Mouse (Mus musculus): ENCODE results near the gene Aff3. TPM values are rescaled to one million over a fixed set of nuclear protein-coding genes. Genes with fewer than 3 reads are reported as not detected.

The Aff3 gene
- total RNA-seq, 1 experiment from 2014 or later: 189 TPM

DNA sequence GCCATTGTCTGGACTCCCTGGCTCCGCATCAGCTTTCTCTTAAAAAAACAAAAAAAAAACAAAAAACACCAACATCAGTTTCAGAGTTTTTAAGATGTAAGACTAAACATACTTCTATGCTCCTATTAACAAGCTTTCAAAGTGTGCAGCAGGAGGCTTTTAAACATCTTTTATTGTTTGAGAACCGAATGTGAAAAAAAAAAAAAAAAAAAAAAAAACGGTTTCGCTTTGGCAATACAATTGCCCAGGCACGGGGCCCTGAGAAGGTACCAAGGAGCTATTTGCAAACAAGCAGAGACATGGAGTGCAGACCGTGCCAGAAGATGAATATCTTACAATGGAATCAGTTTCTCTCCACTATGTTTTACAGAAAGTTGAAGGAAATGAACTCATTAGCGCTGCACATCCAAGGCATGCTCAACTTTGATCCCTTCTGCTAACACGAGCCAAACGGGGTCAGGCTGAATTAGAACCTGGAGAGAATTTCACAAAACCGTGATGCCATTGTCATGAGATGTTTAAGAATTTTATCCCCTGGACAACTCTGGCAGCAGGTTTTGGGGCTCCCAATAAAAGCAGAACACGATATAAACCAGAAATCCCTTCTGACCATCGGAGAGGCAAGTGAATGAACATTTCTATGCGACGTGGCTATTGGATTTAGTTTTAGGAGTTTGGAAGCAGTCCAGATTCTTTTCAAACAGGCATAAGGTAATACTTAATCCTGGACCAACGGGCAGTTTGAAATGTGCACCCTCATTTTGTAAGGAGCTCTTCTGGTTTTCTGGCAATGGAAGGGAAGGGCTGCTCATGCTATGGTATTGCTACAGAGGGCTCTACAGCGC lies 344.4 kb downstream of the Aff3 start:
- ATAC-seq (ENCODE audit: extremely low read depth, insufficient number of reproducible peaks, low FRiP score, poor library complexity, severe bottlenecking): no peak

DNA sequence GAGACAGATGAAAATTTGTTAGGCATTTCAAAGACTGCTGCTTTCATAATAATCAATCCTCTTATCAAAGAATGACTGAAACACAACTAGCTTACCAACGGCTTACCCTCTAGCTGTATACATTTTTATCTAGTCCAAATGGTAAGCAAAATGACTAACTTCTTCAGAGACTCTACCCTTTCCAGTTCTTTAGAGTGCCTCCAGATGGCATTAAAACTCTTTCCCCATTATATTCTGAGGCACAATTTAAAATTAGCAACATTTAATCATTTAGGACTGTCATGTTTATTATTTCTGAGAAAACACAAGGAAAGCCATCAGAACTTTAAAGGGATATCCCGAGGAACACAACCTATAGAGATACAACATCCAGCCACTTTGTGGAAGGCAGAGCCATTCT lies 346.1 kb downstream of the Aff3 start:
- ATAC-seq (ENCODE audit: extremely low read depth, insufficient number of reproducible peaks, low FRiP score, poor library complexity, severe bottlenecking): no peak

DNA sequence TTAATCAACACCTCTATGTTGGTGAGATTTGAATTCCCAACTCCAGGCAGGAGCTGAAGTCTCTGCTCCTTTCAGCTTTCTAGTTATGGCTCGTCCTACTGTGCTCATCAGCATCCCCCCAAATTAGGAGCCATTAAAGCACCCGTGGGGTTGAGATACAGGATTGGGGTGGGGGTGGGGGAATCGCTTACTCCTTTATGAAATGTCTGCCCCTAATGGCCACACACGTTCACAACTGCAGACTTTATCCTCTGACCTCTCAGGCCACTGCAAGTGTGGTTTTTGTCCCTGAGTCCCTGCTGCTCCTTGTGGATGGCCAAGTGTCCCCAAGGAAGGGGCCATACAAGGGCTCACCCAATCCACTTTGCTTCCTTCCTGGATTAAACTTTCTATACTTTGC lies 348.8 kb downstream of the Aff3 start:
- ATAC-seq (ENCODE audit: extremely low read depth, insufficient number of reproducible peaks, low FRiP score, poor library complexity, severe bottlenecking): no peak

DNA sequence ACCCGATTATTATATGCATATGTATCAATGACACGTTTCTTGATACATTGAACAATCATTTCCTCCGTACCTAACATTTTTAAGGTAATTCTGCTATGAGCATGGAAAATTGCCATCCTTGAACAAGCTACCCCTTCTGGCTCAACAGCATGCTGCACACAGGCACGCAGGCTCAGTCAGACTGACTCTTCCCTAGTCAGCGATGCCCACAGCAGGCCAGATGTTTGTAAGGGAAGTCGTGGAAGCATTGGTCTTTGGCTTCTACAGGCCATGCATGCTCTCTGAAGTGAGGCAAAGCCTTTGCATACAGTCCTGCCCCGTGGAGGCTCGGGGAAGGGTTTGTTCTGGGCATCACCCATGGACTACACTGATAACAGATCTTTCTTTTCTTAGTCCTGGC lies 354.3 kb downstream of the Aff3 start:
- ATAC-seq (ENCODE audit: extremely low read depth, insufficient number of reproducible peaks, low FRiP score, poor library complexity, severe bottlenecking): no peak

DNA sequence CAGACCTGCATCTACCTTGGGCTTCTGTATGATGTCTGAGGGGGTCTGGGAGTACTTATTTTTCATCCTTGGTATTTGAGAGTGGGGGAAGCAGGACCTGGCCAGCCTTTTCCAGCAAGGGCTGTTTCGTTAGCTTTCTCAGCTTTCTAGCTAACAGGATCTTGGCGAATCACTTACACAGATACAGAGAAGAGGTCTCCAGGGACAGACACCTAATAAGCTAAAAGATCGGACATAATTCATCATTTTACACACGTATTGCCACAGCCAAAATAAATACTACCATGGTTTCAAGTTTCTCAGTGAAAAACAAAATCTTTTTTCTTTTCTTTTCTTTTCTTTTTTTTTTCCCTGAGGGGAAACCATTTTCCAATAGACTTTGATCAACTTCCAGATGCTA lies 354.7 kb downstream of the Aff3 start:
- no peak for ATAC-seq (ENCODE audit: extremely low read depth, insufficient number of reproducible peaks, low FRiP score, poor library complexity, severe bottlenecking)

DNA sequence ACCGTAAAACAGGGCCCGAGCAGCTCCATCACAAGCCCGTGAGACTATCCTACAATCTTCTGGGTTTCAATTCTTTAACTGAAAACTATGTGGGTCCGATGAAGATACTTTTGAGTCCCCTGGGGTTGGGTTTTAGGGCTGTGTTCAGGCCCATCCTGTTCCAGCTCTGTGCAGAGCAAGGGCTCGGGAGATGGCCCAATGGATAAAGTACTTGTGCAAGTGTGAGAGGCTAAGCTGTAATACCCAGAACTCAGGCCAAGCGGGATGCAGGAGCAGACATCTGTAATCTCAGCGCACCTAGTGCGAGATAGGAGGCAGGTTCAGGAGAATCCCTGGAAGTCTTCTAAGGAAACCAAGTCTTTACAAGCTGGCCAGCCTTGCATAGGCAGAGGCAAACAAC lies 355.4 kb downstream of the Aff3 start:
- ATAC-seq (ENCODE audit: extremely low read depth, insufficient number of reproducible peaks, low FRiP score, poor library complexity, severe bottlenecking): no peak

DNA sequence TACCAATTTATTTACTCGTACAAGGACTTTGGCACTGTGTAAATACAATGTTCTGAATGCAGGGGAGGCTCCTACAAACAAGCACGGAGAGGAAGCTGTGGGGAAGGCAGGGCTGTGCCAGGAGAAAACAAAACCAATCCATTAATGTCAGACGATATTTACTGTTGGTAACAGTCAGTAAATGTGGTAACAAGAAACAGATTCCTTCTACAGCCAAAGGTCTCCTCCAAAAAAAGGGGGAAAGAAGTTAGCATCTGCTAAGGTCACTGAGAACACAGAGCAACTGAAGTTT lies 356.1 kb downstream of the Aff3 start:
- no peak for ATAC-seq (ENCODE audit: extremely low read depth, insufficient number of reproducible peaks, low FRiP score, poor library complexity, severe bottlenecking)

DNA sequence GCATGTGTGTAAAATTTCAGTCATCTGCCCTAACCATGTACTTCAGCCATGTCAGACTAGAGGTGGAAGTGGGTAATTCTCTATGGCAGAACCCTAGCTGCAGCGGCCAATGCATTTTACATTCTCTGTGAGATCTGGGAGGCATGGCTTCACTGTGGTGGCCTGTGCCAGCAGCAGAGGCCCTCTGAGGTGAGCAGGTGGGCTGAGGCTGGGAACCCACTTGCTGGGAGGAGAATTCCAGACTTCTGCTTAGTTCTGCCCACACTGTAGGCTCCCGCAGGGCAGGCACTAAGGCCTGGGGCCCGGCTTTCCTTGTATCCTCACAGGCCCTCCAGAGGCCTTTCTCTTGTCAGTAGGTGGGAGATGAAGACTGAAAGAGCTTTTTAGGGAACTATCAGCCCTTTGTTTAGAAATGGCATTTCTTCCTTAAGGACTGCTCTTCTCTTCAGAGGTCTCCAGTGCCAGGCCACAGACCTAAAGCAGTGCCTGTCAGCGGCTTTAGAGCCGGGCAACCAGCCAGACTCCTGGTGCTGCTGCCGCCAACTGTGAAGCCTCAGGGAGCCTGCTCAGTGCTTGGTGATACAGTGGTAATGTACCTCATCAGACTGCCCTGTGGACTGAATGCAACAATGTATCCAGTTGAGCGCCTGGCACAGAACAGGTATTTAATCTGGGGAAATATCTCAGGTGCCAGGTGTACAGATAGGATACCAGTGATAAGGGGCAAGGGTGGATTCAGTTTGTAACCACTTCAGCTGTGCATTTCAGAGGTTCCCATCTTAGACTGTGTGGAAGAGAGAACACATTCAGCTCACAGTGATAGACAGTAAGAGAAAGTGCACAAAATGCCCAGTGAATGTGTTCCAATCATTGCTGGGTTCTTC lies 356.7 kb downstream of the Aff3 start:
- no peak for ATAC-seq (ENCODE audit: extremely low read depth, insufficient number of reproducible peaks, low FRiP score, poor library complexity, severe bottlenecking)

DNA sequence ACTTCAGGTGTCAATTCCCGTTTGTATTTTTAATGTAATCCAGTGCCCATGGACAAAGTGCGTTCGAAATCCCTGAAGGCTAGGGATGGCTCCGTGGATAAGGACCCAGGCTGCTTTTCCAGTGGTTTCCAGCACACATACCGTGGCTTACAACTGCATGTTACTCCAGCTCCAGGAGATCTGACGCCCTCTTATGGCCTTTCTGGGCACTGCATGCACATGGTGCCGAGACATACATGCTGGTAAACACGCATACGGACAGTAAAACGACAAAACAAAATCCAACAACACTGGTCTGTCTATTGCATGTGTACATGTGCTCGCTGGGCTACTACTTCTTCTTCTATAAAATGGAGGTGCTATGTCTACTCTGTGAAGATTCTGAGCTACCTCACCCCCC lies 357.5 kb downstream of the Aff3 start:
- ATAC-seq (ENCODE audit: extremely low read depth, insufficient number of reproducible peaks, low FRiP score, poor library complexity, severe bottlenecking): no peak

DNA sequence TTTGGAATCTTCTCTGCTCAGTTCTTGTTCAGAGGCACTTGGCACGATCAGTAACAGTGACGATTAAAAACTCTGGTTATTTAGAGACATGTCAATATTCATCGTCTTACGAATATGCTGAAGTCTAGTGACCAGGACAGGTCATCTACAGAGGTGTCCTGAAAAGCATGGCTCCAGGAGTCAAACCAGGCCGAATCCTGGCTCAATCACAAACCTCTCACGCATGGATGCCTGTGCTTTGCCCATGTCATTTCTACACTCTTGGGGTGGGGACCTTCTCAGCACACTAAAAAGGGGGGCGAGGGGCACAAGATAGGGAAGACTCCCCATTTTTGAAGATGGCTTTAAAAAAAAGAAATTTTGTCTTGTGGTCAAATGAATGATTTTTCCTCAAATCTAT lies 358.6 kb downstream of the Aff3 start:
- no peak for ATAC-seq (ENCODE audit: extremely low read depth, insufficient number of reproducible peaks, low FRiP score, poor library complexity, severe bottlenecking)

DNA sequence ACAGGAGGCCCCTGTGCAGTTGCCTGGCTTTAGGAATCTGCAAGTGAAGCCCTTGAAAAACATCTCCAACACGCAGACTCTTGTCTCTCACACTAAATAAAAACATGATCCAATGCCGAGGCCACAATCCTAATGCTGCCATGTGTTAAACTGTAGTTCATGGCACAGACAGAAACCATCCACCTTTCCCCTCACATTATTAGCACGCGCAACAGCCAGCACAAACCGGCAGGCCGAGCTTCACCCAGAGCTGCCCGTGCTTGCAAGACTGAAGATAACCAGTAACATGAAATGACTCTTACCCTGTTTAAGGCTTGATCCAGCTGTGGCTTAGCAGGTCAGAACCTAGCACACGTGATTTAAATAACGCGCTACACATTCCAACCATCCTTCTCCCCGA lies 360.4 kb downstream of the Aff3 start:
- ATAC-seq (ENCODE audit: extremely low read depth, insufficient number of reproducible peaks, low FRiP score, poor library complexity, severe bottlenecking): no peak

DNA sequence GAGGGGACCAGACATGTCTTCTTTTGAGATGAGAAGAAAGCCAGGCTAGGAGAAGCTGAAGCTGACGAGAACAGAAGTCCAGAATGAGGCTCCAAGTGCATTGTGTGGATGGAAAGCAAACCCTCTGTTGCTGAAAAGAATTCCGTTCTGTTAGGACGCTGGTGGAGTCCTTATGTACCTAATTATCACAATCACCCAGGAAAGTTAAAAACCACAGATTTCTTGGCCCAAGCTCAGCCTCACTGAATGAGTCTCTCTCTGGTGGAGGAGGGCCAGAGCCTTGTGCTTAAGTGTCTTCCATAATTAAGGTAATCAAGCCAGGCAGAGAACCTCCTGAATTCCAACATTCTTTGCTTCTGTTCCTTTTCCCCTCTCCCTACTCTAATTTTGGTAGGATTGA lies 366.5 kb downstream of the Aff3 start:
- ATAC-seq (ENCODE audit: extremely low read depth, insufficient number of reproducible peaks, low FRiP score, poor library complexity, severe bottlenecking): no peak

DNA sequence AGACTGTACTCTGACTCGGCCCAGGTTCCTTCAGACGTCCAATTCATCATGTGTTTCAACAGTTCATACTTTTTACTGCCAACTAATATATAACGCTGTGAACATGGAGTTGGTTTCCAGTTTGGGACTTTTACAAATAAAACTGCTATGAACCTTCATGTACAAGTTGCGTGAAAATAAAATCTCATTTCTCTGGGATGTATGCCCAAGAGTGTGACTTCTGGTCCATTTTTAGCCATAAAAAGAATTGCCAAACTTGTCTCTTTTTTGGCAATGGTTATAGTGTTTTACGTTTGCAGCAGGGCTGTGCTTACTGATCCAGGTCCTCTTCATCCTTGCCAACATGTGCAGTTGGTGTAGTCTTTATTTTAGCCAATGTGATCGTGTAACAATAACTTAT lies 369.8 kb downstream of the Aff3 start:
- ATAC-seq (ENCODE audit: extremely low read depth, insufficient number of reproducible peaks, low FRiP score, poor library complexity, severe bottlenecking): no peak

DNA sequence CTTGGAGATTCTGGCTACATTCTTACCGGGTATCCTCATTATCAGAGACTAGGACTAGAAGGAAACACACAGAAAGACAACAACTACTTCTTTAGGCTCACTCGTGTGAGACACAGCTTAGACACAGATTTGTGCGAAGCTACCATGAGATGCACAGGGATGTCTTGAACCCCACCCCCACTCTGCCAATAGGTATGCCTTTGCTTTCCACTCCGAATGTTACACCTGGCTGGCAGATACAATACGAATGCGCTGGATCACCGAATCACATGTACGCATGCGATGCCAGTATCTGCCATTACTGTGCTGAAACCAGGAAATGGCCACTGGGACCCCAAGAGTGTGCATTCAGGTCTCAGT lies 370.4 kb downstream of the Aff3 start:
- no peak for ATAC-seq (ENCODE audit: extremely low read depth, insufficient number of reproducible peaks, low FRiP score, poor library complexity, severe bottlenecking)

DNA sequence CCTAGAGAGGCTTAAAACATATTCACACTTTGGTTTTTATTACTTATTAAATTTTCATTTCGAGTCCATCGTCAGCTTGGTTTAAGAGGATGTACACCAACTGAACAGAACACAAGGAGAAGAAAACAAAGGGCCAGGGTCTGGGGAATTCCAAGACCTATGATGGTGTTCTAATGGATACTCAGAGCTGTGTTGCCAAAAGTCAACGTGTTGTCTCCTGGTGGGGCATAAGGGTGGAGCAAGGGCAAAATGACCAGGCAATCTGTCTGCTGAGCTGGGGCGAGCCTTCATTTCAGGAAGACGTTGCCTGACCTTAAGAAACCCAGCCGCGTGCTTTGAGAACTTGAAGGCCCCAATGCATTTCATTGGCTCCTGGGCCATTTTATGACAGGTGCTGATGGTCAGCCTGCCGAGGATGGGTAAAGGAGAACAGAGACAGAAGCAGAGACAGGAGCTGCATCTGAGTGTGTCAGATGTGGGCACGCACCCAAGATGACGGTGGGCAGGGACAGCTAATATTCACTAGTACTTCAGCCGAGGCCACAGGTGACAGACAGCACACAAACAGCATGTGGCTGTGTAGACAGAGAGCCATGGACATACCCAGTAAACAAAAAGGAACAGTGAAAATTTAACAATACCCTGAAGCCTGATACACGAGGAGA lies 371.0 kb downstream of the Aff3 start:
- no peak for ATAC-seq (ENCODE audit: extremely low read depth, insufficient number of reproducible peaks, low FRiP score, poor library complexity, severe bottlenecking)

DNA sequence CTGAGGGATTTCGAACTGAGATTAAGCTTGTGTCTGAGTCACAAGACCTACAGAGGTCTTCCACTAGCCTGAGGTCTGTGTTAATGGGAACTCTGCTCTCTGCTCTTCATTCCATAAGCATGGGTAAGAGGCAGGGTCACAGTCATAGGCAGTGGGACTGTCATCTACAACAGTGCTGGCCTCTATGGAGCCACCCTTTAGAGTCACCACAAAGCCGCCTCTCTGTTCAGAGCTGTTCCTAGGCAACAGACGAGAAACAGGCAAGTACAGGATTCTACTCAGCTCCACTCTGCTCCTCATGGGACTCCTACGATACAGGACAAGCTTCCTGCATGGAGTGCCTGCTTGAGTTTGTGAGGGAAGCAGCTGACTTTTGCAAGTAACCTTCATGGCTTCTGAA lies 371.9 kb downstream of the Aff3 start:
- no peak for ATAC-seq (ENCODE audit: extremely low read depth, insufficient number of reproducible peaks, low FRiP score, poor library complexity, severe bottlenecking)

DNA sequence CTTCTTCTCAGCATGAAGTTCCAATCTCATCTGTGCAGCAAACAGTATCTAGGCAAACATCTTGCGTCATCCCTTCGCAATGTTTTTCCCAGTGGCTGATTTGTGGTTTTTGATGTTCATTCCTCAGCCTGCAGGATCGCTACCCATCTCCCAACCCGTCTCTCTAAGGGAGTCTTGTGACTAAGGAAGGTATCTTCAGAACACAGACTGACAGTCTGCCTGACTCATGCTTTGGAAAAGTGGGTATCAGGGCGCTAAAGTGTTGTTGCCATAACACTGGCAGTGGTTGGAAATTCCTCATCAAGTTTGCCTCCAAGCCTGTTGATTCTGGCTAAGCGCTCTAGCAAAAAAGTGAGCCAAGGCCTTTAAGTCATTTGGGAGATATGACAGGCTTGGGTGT lies 372.8 kb downstream of the Aff3 start:
- no peak for ATAC-seq (ENCODE audit: extremely low read depth, insufficient number of reproducible peaks, low FRiP score, poor library complexity, severe bottlenecking)

DNA sequence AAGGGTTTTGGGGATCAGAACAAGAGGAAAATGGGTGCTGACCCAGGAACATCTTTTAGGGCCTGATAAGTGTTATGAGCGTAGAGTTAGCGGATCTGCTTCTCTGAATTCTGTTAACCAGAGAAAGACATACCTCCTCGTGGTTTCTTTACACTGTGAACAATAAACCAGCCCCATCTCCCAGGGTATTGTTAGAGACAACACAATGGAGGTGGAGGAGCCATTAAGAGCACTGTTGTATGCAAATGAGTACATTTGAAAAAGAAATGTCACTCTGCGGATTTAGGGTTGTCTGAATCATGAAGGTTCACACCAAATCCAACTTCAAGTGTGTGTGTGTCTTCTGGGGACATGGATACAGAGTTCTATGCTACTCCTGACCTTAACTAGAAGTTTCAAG lies 373.3 kb downstream of the Aff3 start:
- ATAC-seq (ENCODE audit: extremely low read depth, insufficient number of reproducible peaks, low FRiP score, poor library complexity, severe bottlenecking): no peak

DNA sequence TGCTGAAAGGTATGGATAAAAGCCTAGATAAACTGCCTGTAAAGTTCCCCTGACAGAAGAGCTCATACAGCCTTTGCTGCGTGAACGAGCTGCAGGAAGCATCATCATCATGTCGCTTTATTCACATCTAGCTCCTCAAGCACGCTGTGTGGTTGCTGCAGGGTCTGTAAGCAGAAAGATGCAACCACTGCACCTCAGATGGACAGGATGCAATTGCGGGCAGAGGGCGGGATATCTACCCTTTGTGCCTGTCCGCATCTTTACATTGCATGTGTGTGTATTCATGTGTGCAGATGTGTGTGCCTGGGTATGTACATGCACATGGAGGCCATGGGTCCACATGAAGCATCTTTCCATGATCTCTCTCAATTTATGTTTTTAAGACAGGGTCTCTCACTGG lies 373.9 kb downstream of the Aff3 start:
- no peak for ATAC-seq (ENCODE audit: extremely low read depth, insufficient number of reproducible peaks, low FRiP score, poor library complexity, severe bottlenecking)

DNA sequence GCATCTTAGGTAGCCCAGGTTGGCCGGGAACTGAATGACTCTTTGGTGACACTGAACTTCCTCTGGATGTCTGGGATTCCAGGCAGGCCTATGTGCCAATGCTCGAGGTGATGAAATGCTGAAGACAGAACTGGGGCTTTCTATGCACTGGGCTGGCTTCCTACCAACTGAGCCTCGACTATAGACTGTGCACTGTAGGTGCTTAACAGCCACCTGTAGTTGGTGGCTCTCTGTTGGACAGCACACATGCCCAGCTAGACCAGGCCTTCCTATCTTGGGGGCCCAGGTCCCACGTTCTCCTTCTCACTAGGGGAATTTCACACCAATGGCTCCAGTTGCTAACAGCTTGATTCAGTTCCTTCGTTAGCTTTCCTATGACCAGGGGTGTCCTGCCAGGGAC lies 374.9 kb downstream of the Aff3 start:
- ATAC-seq (ENCODE audit: extremely low read depth, insufficient number of reproducible peaks, low FRiP score, poor library complexity, severe bottlenecking): no peak

Data from neutrophil, adult 5-6 weeks (primary cell).